Mouse (Mus musculus): ENCODE data around the gene BC017158. TPM values are rescaled to one million over a fixed set of nuclear protein-coding genes. Genes with fewer than 3 reads are reported as not detected.

The BC017158 gene
- polyA plus RNA-seq (2017; shearing (Covaris generic)): 23.6 TPM

DNA sequence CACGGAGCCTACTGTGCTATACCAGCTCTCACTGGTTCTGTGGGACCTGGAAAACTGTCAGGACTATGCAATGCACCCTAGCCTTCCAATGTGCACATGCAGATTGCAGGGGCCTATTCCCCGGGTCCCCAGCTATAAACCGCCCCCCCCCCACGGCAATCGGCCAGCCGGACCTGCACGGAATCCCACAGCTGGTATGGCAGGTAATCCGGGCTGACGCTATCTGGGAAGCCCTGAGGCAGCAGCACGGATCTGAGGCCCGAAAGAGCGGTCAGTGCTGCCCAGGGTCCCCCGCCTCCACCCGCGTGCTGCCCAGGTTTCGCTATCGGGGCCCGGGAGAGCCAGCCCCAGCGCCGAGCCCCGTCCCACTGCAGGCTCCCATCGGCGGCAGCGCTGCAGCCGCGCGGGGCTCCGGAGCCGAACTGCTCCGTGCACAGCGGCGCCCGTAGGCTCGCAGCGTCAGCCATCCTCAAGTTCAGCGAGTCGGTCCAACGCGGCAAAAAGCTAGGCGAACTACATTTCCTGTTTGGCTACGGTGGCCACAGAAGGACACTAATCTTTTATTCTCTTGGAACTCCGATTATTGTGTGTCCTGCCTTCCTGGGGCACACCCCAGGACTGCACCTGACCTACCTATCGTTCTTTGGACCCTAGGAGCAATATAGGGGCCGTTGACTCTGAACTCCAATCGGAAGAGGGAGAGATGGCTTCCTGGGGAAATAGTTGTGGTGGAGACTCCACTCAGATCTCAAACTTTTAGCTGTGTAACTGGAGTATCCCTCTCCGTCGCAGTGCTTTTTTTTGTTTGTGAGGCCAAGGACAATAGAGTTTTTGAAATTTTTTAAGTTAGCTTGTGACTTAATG lies at the start of gene BC017158:
BC017158 (minus strand) TSS at position 554 of the 864 bp plus-strand sequence.

DNA sequence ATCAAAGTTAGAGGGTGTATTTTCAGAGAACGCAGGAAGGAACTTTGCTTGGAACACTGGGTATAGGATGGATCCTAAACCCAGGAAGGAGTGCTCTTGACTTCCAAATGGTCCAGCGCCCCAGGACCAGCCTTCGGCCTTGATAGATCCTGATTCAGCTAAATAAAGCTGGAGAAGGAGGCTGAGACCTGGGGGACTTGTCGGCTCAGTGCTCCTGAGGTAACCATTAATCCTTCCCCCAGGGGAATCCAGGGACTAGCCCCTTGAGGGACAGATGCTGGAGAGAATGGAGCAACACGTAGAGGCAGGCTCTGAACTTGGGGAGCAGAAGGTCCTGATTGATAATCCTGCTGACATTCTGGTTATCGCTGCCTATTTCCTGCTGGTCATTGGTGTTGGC lies 32.6 kb downstream of the BC017158 start, which contains the start of gene Slc5a2:
Slc5a2 (plus strand) TSS at position 247 of the 400 bp plus-strand sequence.

DNA sequence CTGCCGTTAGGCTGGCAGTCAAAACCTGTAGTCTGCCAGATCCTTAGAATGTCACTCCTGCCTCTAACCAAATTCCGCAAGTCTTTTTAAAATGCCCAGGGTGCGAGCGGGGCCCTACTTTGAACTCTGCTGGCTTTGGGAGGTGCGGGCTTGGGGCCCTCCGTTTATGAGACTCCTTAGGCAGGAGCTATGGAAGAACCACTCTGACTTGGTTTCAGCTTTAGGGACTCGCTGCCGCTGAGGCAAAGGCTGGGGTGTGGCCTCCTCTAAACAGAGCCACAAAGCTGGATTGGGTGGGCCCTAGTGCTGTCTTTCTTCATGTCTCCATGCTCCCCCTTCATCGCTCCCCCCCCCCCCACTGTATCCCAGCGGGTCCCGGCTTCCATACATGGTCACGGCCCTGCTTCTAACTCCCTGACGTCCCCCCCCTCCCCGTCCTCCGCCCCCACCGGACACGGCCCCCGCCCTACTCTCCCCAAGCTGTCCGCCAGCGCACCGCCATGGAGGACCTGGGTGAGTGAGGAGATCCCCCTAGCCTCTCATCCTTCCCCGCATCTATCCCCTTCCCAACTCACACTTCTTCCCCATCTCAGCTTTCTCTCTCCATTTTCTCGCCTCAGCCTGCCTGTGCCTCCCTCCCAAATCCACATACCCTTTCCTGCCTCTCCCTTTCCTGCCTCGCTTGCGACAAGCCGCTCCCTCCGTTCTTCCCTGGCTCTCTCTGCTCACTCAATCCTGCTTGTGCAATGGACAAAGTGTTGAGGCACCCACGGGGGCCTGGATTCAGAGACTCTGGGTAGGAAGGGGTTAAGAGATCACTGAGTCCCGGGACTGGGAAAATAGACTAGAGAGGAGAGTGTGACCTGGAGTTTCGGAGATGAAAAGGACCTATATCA lies 51.2 kb downstream of the BC017158 start, which contains the start of gene Tgfb1i1:
Tgfb1i1 (plus strand) TSS at position 317 of the 896 bp plus-strand sequence.

DNA sequence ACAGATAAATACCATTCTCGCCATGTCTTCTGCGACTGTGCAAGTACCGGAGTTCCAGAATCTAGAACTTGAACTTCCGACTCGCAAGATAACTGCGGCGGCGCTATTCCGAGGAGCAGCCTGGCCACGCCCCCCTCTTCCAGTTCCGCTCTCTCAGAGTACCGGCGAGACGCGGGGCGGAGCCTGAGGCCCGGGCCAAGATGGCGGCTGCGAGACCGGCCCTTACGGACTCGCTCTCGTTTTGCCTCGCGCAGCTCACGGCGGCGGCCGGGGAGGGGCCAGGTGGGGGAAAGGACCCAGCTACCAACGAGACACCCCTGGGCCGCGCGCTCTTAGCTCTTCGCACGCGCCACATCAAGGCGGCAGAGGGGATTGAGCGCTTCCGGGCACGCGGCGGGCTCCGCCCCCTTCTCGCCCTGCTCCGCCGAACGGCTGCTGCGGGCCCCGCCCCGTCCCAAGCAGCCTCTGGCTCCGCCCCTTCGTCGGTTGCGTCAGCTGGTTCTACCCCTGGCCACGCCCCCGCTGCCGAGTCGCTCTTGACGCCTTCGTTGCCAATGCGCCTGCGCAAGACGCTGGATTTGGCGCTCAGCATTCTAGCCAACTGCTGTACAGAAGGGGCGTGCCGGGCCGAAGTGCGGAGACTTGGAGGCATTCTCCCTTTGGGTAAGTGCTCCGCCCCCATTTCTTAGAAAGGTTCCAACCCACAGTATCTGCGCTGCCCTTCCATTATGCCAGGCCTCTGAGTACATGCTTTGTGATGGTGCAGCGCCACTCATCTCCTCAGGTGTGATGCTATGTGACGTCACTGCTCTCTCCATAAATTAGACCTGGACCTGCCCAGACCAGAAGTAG lies 59.8 kb downstream of the BC017158 start, which contains the start of gene 9130023H24Rik:
9130023H24Rik (minus strand) TSS at position 105 of the 852 bp plus-strand sequence.

DNA sequence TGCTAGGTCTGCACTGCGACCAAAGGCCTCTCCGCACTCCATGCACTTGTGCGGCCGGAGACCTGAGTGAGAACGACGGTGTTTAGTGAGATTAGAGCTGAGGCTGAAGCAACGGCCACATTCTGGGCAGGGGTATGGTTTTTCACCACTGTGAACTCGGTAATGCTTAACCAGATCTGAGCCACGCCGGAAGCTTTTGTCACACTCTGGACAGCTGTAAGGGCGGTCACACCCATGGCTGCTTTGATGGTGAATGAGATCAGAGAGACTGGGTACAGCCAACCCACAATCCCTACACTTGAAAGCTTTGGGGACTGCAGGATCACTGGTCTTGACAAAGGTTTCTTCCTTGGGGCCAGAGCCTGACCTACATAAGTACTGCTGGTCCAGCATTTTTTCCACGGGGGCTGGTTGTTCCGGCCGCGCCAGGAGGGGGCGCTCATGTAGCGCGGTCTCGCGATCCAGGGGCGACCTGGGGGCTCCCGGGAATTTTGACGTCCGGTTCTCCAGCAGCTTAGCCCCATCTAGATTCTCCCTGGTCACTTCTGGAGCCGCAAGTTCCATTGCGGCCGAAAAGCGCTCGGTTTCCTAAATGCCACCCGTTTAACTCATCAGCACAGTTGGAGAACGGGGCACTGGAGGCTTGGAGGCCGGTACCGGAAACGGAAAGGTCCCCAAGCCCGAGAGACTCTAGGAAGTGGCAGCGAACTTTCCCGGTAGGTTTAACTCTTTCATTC lies 60.9 kb downstream of the BC017158 start, which contains the start of gene Armc5:
Armc5 (plus strand) TSS at position 487 of the 737 bp plus-strand sequence.

Other genes with a start within 250 kb of the BC017158 start
- 0.39 TPM for gene Itgam, start 235.5 kb downstream of the BC017158 start, polyA plus RNA-seq (2017; shearing (Covaris generic))
- not detected for gene Gm49368, start 235.5 kb downstream of the BC017158 start, polyA plus RNA-seq (2017; shearing (Covaris generic))
- gene Itgax, start 168.6 kb downstream of the BC017158 start, polyA plus RNA-seq (2017; shearing (Covaris generic)): 0.72 TPM
- 0.26 TPM for gene Itgad, start 143.8 kb downstream of the BC017158 start, polyA plus RNA-seq (2017; shearing (Covaris generic))
- gene Cox6a2, start 91.8 kb downstream of the BC017158 start, polyA plus RNA-seq (2017; shearing (Covaris generic)): not detected
- gene Armc5, start 60.8 kb downstream of the BC017158 start, polyA plus RNA-seq (2017; shearing (Covaris generic)): 17.4 TPM
- 0.71 TPM for gene 9130023H24Rik, start 60.1 kb downstream of the BC017158 start, polyA plus RNA-seq (2017; shearing (Covaris generic))
- gene Tgfb1i1, start 51.4 kb downstream of the BC017158 start, polyA plus RNA-seq (2017; shearing (Covaris generic)): 0.59 TPM
- gene Slc5a2, start 32.5 kb downstream of the BC017158 start, polyA plus RNA-seq (2017; shearing (Covaris generic)): 0.44 TPM
- 156 TPM for gene Rgs10, start 120.6 kb upstream of the BC017158 start, polyA plus RNA-seq (2017; shearing (Covaris generic))
- gene Tial1, start 163.5 kb upstream of the BC017158 start, polyA plus RNA-seq (2017; shearing (Covaris generic)): 43.2 TPM
- 31.0 TPM for gene Bag3, start 225.4 kb upstream of the BC017158 start, polyA plus RNA-seq (2017; shearing (Covaris generic))